In genomic region chr7:102243870-102244269, GRCm38 (mm10) we compare ENCODE assay signal across 8 mouse cellular contexts. TPM values are rescaled to one million over a fixed set of nuclear protein-coding genes. Genes with fewer than 3 reads are reported as not detected.
DNase-seq lines count a peak whose midpoint lies in the region; ATAC-seq and TF ChIP-seq lines count a peak whose summit lies in the region.

No protein-coding gene starts in this region.

- no peaks in the 10 kb centered on the region for H3K27me3 ChIP-seq in G1E (ENCODE audit: insufficient read depth, low read length)
- no peaks in the 10 kb centered on the region for H3K27me3 ChIP-seq in intestine, postnatal 0 days (replicated peaks; ENCODE audit: control insufficient read depth, insufficient read depth, low read length)
- H3K27me3 ChIP-seq in midbrain, embryonic 14.5 days (ENCODE audit: control insufficient read depth, insufficient read depth, low read length) = no peaks in the 10 kb centered on the region

- peaks cover 90% of the 10 kb centered on the region for H3K36me3 ChIP-seq in G1E (replicated peaks)
- H3K36me3 ChIP-seq in intestine, postnatal 0 days (ENCODE audit: control insufficient read depth, insufficient read depth) = peaks cover 26% of the 10 kb centered on the region
- H3K36me3 ChIP-seq in midbrain, embryonic 14.5 days (ENCODE audit: control insufficient read depth, insufficient read depth, low read length) = peaks cover 9% of the 10 kb centered on the region; the same call in 1 of the 2 replicates

- no peak for TF ChIP-seq CTCF in G1E (IDR thresholded peaks at IDR 0.05; ENCODE audit: low read depth, low read length)
- TF ChIP-seq CTCF in intestine, postnatal 0 days (IDR thresholded peaks at IDR 0.05; ENCODE audit: low read depth) = no peak

- H3K9me3 ChIP-seq in G1E (replicated peaks) = no peaks in the 10 kb centered on the region
- H3K9me3 ChIP-seq in intestine, postnatal 0 days (ENCODE audit: control insufficient read depth) = no peaks in the 10 kb centered on the region
- no peaks in the 10 kb centered on the region for H3K9me3 ChIP-seq in midbrain, embryonic 14.5 days (ENCODE audit: control insufficient read depth, low read length)

- intact Hi-C loops in gastrocnemius, postnatal 14 days (cut with DNase I; ENCODE audit: low total_unique reads) = no loop called here

- peak overlapping the region; percentile 50; the same call in 1 of the 2 replicates for H3K4me3 ChIP-seq in G1E (ENCODE audit: low read depth, low read length)
- H3K4me3 ChIP-seq in intestine, postnatal 0 days (ENCODE audit: low read depth, low read length) = no peak overlapping the region
- no peak overlapping the region for H3K4me3 ChIP-seq in midbrain, embryonic 14.5 days (replicated peaks; ENCODE audit: low read depth, low read length)

- H3K9ac ChIP-seq in intestine, postnatal 0 days (ENCODE audit: low read depth, low read length) = no peak overlapping the region
- H3K9ac ChIP-seq in midbrain, embryonic 14.5 days (replicated peaks; ENCODE audit: low read length) = no peak overlapping the region

- 45% methylated on average over 2 of the region's 2 CpGs for WGBS in intestine, postnatal 0 days
- 92% methylated on average over 2 of the region's 2 CpGs for WGBS in midbrain, embryonic 14.5 days

- peak; percentile 61 for ATAC-seq in G1E (ENCODE audit: extremely low read depth, insufficient number of reproducible peaks, low FRiP score, poor library complexity, severe bottlenecking)
- ATAC-seq in intestine, postnatal 0 days = no peak
- peak; percentile 66 for ATAC-seq in megakaryocyte, adult 5-6 weeks (ENCODE audit: poor library complexity, severe bottlenecking)
- ATAC-seq in midbrain, embryonic 14.5 days (ENCODE audit: low FRiP score, low TSS enrichment) = no peak

- H3K27ac ChIP-seq in intestine, postnatal 0 days (ENCODE audit: low read depth, low read length) = peak overlapping the region; percentile 84
- H3K27ac ChIP-seq in midbrain, embryonic 14.5 days (replicated peaks; ENCODE audit: low read depth, low read length) = no peak overlapping the region

- DNase-seq in gastrocnemius, postnatal 14 days = peak; percentile 18
- DNase-seq in gastrocnemius, postnatal 4 days (ENCODE audit: low spot score in 2 of 2) = no peak
- peak; percentile 46 for DNase-seq in G1E (ENCODE audit: low spot score)
- DNase-seq in cerebellum, adult 11-12 months = no peak
- no peak for DNase-seq in embryo, embryonic 10.5 days (ENCODE audit: low spot score)
- no peak for DNase-seq in midbrain, embryonic 14.5 days

- peaks cover 89% of the 10 kb centered on the region for H3K4me1 ChIP-seq in G1E (ENCODE audit: insufficient read depth, low read depth, low read length)
- peaks cover 47% of the 10 kb centered on the region for H3K4me1 ChIP-seq in intestine, postnatal 0 days (replicated peaks; ENCODE audit: control insufficient read depth, insufficient read depth, low read length)
- H3K4me1 ChIP-seq in midbrain, embryonic 14.5 days (ENCODE audit: control insufficient read depth, insufficient read depth, low read length) = no peaks in the 10 kb centered on the region

- peak overlapping the region; percentile 47; the same call in 1 of the 2 replicates for H3K4me2 ChIP-seq in intestine, postnatal 0 days (replicated peaks; ENCODE audit: low read depth)
- H3K4me2 ChIP-seq in midbrain, embryonic 14.5 days (ENCODE audit: low read length) = no peak overlapping the region

RNA-seq across cellular contexts. Expression of gene Rhog, which starts 12.0 kb away (rescaled TPM):
- 10 to 100 TPM; 21.9 to 22.6 TPM for total RNA-seq in gastrocnemius, postnatal 14 days (2021)
- 10 to 100 TPM; 42.9 to 43.5 TPM for total RNA-seq in gastrocnemius, postnatal 4 days (2021)
- 240 and 241 TPM in 2 replicates for total RNA-seq in G1E (2014; fragmentation: Nextera tagmentation)
- total RNA-seq in G1E (2017) = 50.4 and 68.5 TPM in 2 replicates
- polyA plus RNA-seq in G1E (2012) = 121 and 212 TPM in 2 replicates
- polyA plus RNA-seq in intestine, postnatal 0 days (2015; fragmentation: Nextera tagmentation; extraction: Ambion mirVana) = 74.2 and 78.1 TPM in 2 replicates
- total RNA-seq in megakaryocyte, adult 5-6 weeks (2015) = 359 and 397 TPM in 2 replicates
- total RNA-seq in megakaryocyte, adult 5-6 weeks (2017) = 89.0 and 112 TPM in 2 replicates
- 9.7 and 15.7 TPM in 2 replicates for polyA plus RNA-seq in midbrain, embryonic 14.5 days (2014; fragmentation: Nextera tagmentation; extraction: Ambion mirVana)

RNA-seq across cellular contexts. Expression of gene Stim1, which starts 23.7 kb away (rescaled TPM):
- 100 to 1,000 TPM; 198 to 210 TPM for total RNA-seq in gastrocnemius, postnatal 14 days (2021)
- 100 to 1,000 TPM; 248 to 260 TPM for total RNA-seq in gastrocnemius, postnatal 4 days (2021)
- total RNA-seq in G1E (2014; fragmentation: Nextera tagmentation) (25.8 and 27.3 TPM in 2 replicates), G1E (2017) (24.2 and 25.1 TPM in 2 replicates)
- 20.2 and 35.8 TPM in 2 replicates for polyA plus RNA-seq in G1E (2012)
- 13.0 and 13.8 TPM in 2 replicates for polyA plus RNA-seq in intestine, postnatal 0 days (2015; fragmentation: Nextera tagmentation; extraction: Ambion mirVana)
- 28.0 and 28.8 TPM in 2 replicates for total RNA-seq in megakaryocyte, adult 5-6 weeks (2015)
- 35.5 and 59.3 TPM in 2 replicates for total RNA-seq in megakaryocyte, adult 5-6 weeks (2017)
- polyA plus RNA-seq in midbrain, embryonic 14.5 days (2014; fragmentation: Nextera tagmentation; extraction: Ambion mirVana) = 9.5 and 11.3 TPM in 2 replicates

RNA-seq across cellular contexts. Expression of gene Pgap2, which starts 33.9 kb away (rescaled TPM):
- total RNA-seq in gastrocnemius, postnatal 14 days (2021) = 10 to 100 TPM; 23.3 to 26.5 TPM
- 10 to 100 TPM; 42.7 to 42.8 TPM for total RNA-seq in gastrocnemius, postnatal 4 days (2021)
- total RNA-seq in G1E (2014; fragmentation: Nextera tagmentation) (60.1 and 61.9 TPM in 2 replicates), G1E (2017) (24.1 and 27.8 TPM in 2 replicates)
- 18.0 and 19.1 TPM in 2 replicates for polyA plus RNA-seq in G1E (2012)
- polyA plus RNA-seq in intestine, postnatal 0 days (2015; fragmentation: Nextera tagmentation; extraction: Ambion mirVana) = 34.9 and 35.0 TPM in 2 replicates
- total RNA-seq in megakaryocyte, adult 5-6 weeks (2015) = 32.7 and 38.7 TPM in 2 replicates
- total RNA-seq in megakaryocyte, adult 5-6 weeks (2017) = 19.7 and 20.0 TPM in 2 replicates
- 47.9 and 55.8 TPM in 2 replicates for polyA plus RNA-seq in midbrain, embryonic 14.5 days (2014; fragmentation: Nextera tagmentation; extraction: Ambion mirVana)

RNA-seq across cellular contexts. Expression of gene Nup98, which starts 33.9 kb away (rescaled TPM):
- total RNA-seq in gastrocnemius, postnatal 14 days (2021) = 10 to 100 TPM; 22.5 to 24.2 TPM
- total RNA-seq in gastrocnemius, postnatal 4 days (2021) = 10 to 100 TPM; 41.2 to 43.6 TPM
- 172 and 179 TPM in 2 replicates for total RNA-seq in G1E (2014; fragmentation: Nextera tagmentation)
- 54.4 and 60.5 TPM in 2 replicates for total RNA-seq in G1E (2017)
- polyA plus RNA-seq in G1E (2012) = 8.4 and 11.3 TPM in 2 replicates
- polyA plus RNA-seq in intestine, postnatal 0 days (2015; fragmentation: Nextera tagmentation; extraction: Ambion mirVana) = 13.3 and 14.8 TPM in 2 replicates
- 55.6 and 60.6 TPM in 2 replicates for total RNA-seq in megakaryocyte, adult 5-6 weeks (2015)
- total RNA-seq in megakaryocyte, adult 5-6 weeks (2017) = 39.4 and 43.7 TPM in 2 replicates
- 22.2 and 28.5 TPM in 2 replicates for polyA plus RNA-seq in midbrain, embryonic 14.5 days (2014; fragmentation: Nextera tagmentation; extraction: Ambion mirVana)

Comparison
In these comparisons a context has a peak if more than half of its experiments do, and no peak if none do; other contexts are left out.
1. DNase-seq: peak in gastrocnemius, postnatal 14 days (single experiment) and G1E (single experiment); none in gastrocnemius, postnatal 4 days (0 of 2), cerebellum, adult 11-12 months (single experiment), embryo, embryonic 10.5 days (single experiment) and midbrain, embryonic 14.5 days (single experiment).
2. ATAC-seq: peak in G1E (single experiment) and megakaryocyte, adult 5-6 weeks (single experiment); none in intestine, postnatal 0 days (single experiment) and midbrain, embryonic 14.5 days (single experiment).